Mouse (Mus musculus): ENCODE measurements around the gene Dtl.

The Dtl gene
- long read RNA-seq, experiment 1, partial matches to known transcripts = 0 of 1 reads
- long read RNA-seq, experiment 1, other reads (novel, unspliced or antisense) = 1 of 1 reads
- long read RNA-seq, experiment 2 = 0 reads

- intact Hi-C loops (cut with DNase I) = loop anchor here (2.0 kb wide), 1 partner anchor 243 kb away; no protein-coding TSS in a partner anchor
These were observed at the start of gene Dtl, which contains the start of gene Ints7 for GRCm38 (mm10) chr1:191575458-191576247. Dtl (minus strand) TSS chr1:191575544. Ints7 (plus strand) TSS chr1:191575636.

GRCm38 (mm10) chr1:191625026-191625425 lies 49.7 kb upstream of the Dtl start:
- intact Hi-C loops (cut with DNase I) = no loop called here

- intact Hi-C loops (cut with DNase I) = no loop called here
These were observed 49.1 kb upstream of the Dtl start for GRCm38 (mm10) chr1:191624492-191624891.

- intact Hi-C loops (cut with DNase I) = no loop called here
These were observed 47.5 kb upstream of the Dtl start for GRCm38 (mm10) chr1:191622801-191623200.

- intact Hi-C loops (cut with DNase I) = no loop called here
These were observed 45.8 kb upstream of the Dtl start for GRCm38 (mm10) chr1:191621096-191621495.

- intact Hi-C loops (cut with DNase I) = no loop called here
These were observed 42.9 kb upstream of the Dtl start for GRCm38 (mm10) chr1:191618067-191618766.

GRCm38 (mm10) chr1:191617589-191617988 lies 42.2 kb upstream of the Dtl start:
- intact Hi-C loops (cut with DNase I) = no loop called here

- intact Hi-C loops (cut with DNase I) = no loop called here
These were observed 40.9 kb upstream of the Dtl start for GRCm38 (mm10) chr1:191616245-191616644.

- intact Hi-C loops (cut with DNase I) = no loop called here
These were observed 37.5 kb upstream of the Dtl start for GRCm38 (mm10) chr1:191612877-191613276.

GRCm38 (mm10) chr1:191611686-191612085 lies 36.3 kb upstream of the Dtl start:
- intact Hi-C loops (cut with DNase I) = no loop called here

GRCm38 (mm10) chr1:191610357-191610756 lies 35.0 kb upstream of the Dtl start:
- intact Hi-C loops (cut with DNase I) = no loop called here

- intact Hi-C loops (cut with DNase I) = no loop called here
These were observed 34.2 kb upstream of the Dtl start for GRCm38 (mm10) chr1:191609578-191609977.

- intact Hi-C loops (cut with DNase I) = no loop called here
These were observed 33.7 kb upstream of the Dtl start for GRCm38 (mm10) chr1:191609051-191609450.

GRCm38 (mm10) chr1:191604690-191605089 lies 29.3 kb upstream of the Dtl start:
- intact Hi-C loops (cut with DNase I) = no loop called here

GRCm38 (mm10) chr1:191599210-191599609 lies 23.9 kb upstream of the Dtl start:
- intact Hi-C loops (cut with DNase I) = no loop called here

GRCm38 (mm10) chr1:191596076-191596475 lies 20.7 kb upstream of the Dtl start:
- intact Hi-C loops (cut with DNase I) = no loop called here

GRCm38 (mm10) chr1:191592016-191592720 lies 16.8 kb upstream of the Dtl start:
- intact Hi-C loops (cut with DNase I) = no loop called here

- intact Hi-C loops (cut with DNase I) = no loop called here
These were observed 13.4 kb upstream of the Dtl start for GRCm38 (mm10) chr1:191588749-191589148.

GRCm38 (mm10) chr1:191587062-191587461 lies 11.7 kb upstream of the Dtl start:
- intact Hi-C loops (cut with DNase I) = no loop called here

GRCm38 (mm10) chr1:191585704-191586103 lies 10.4 kb upstream of the Dtl start:
- intact Hi-C loops (cut with DNase I) = no loop called here

- intact Hi-C loops (cut with DNase I) = no loop called here
These were observed 9.1 kb upstream of the Dtl start for GRCm38 (mm10) chr1:191584483-191584882.

- intact Hi-C loops (cut with DNase I) = no loop called here
These were observed 8.5 kb upstream of the Dtl start for GRCm38 (mm10) chr1:191583836-191584235.
